ENCODE assay signal across 19 mouse cellular contexts in genomic region chr12:77622243-77622642, GRCm38 (mm10).
"Had no signal": no experiment of that assay in that cellular context is flagged by ENCODE, and none has a peak within 500 bp of the region (broad histone marks: within the 10 kb centered on the region; RNA-seq: fewer than 3 reads in every experiment).

No protein-coding gene starts in this region.

- H3K27ac ChIP-seq: midbrain, embryonic 10.5 days; midbrain, embryonic 12.5 days; neural tube, embryonic 13.5 days; neural tube, embryonic 15.5 days; stomach, embryonic 15.5 days; stomach, postnatal 0 days had no signal

- DNase-seq: lung, adult 18-20 months; lung, embryonic 14.5 days; lung, postnatal 10 days; lung, postnatal 4 days; midbrain, embryonic 14.5 days; retina, postnatal 1 day; right cerebral cortex, adult 18-20 months; right cerebral cortex, postnatal 25 days; right cerebral cortex, postnatal 4 days; thymus, adult 2 months; thymus, postnatal 25 days; thymus, postnatal 4 days had no signal

- H3K4me3 ChIP-seq: midbrain, embryonic 10.5 days; midbrain, embryonic 12.5 days; myocyte; neural tube, embryonic 13.5 days; neural tube, embryonic 15.5 days; stomach, embryonic 15.5 days had no signal
